ENCODE assay signal across 9 mouse cellular contexts in the genomic region with DNA sequence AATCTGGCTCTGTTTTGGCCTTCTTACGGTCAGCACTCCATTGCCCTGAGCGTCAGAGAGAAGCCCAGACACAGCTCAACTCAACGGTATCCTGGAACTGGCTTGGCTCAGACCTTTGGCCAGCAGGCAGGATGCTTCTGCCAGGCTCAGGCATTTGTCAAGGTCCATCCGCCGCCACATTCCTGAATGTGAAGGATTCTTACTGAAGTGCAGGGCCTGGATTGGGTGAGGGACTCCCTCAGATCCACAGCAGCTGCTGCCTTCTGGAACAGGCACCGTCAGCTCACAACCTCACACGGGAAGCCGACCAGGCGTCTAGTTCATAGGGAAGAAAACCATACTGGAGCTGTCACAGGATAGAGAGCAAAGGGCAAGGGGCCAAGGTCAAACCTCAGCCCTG.
A peak's percentile ranks its signal among the peaks of the same experiment; 100 is the strongest.
DNase-seq lines count a peak whose midpoint lies in the region; ATAC-seq lines count a peak whose summit lies in the region.
"Had no signal": no experiment of that assay in that cellular context is flagged by ENCODE, and none has a peak within 500 bp of the region (broad histone marks: within the 10 kb centered on the region; RNA-seq: fewer than 3 reads in every experiment).

No protein-coding gene starts in this region.

- peak overlapping the region; percentile 32; the same call in 1 of the 2 replicates for H3K9ac ChIP-seq in heart, embryonic 14.5 days (ENCODE audit: low read length)
- H3K9ac ChIP-seq in limb, embryonic 11.5 days (ENCODE audit: low read length), result no peak overlapping the region; the same call in 1 of the 2 replicates
- no peak overlapping the region for H3K9ac ChIP-seq in midbrain, embryonic 13.5 days (replicated peaks)
- H3K9ac ChIP-seq: neural tube, embryonic 12.5 days had no signal

- H3K36me3 ChIP-seq in heart, embryonic 14.5 days (ENCODE audit: control insufficient read depth, insufficient read depth, low read length), result no peaks in the 10 kb centered on the region
- no peaks in the 10 kb centered on the region for H3K36me3 ChIP-seq in limb, embryonic 11.5 days (ENCODE audit: control insufficient read depth, insufficient read depth, low read length)
- no peaks in the 10 kb centered on the region for H3K36me3 ChIP-seq in midbrain, embryonic 13.5 days
- H3K36me3 ChIP-seq: neural tube, embryonic 12.5 days had no signal

- no peak overlapping the region for H3K4me3 ChIP-seq in heart, embryonic 14.5 days (ENCODE audit: control insufficient read depth in 1 of 2, insufficient read depth in 1 of 2, low read depth in 1 of 2, low read length in 2 of 2)
- no peak overlapping the region for H3K4me3 ChIP-seq in limb, embryonic 11.5 days (ENCODE audit: low read depth, low read length)
- no peak overlapping the region for H3K4me3 ChIP-seq in midbrain, embryonic 13.5 days (replicated peaks)
- H3K4me3 ChIP-seq: neural tube, embryonic 12.5 days had no signal

- H3K9me3 ChIP-seq in heart, embryonic 14.5 days (ENCODE audit: control insufficient read depth, low read length), result no peaks in the 10 kb centered on the region
- no peaks in the 10 kb centered on the region for H3K9me3 ChIP-seq in limb, embryonic 11.5 days (ENCODE audit: control insufficient read depth, low read length)
- H3K9me3 ChIP-seq in midbrain, embryonic 13.5 days, result no peaks in the 10 kb centered on the region
- H3K9me3 ChIP-seq: neural tube, embryonic 12.5 days had no signal

- peaks cover 9 to 12% of the 10 kb centered on the region in 2 experiments; a peak in 3 of 4 replicates for H3K4me1 ChIP-seq in heart, embryonic 14.5 days (ENCODE audit: control insufficient read depth in 2 of 2, insufficient read depth in 2 of 2, low read length in 2 of 2)
- peaks cover 24% of the 10 kb centered on the region for H3K4me1 ChIP-seq in limb, embryonic 11.5 days (ENCODE audit: control insufficient read depth, insufficient read depth, low read length)
- H3K4me1 ChIP-seq in midbrain, embryonic 13.5 days (replicated peaks), result no peaks in the 10 kb centered on the region

- ATAC-seq in heart, embryonic 14.5 days (ENCODE audit: insufficient number of reproducible peaks, insufficient read depth, low FRiP score, low read depth), result no peak
- no peak for ATAC-seq in limb, embryonic 11.5 days (ENCODE audit: insufficient number of reproducible peaks, low FRiP score, low TSS enrichment, low read depth)
- no peak for ATAC-seq in midbrain, embryonic 13.5 days

- DNase-seq in adrenal gland, adult (ENCODE audit: inconsistent age in 2 of 2, low spot score in 1 of 2), result peak; percentile 31 to 70
- no peak for DNase-seq in adrenal gland, adult 8-10 months
- peak; percentile 3 for DNase-seq in 3T3-L1 (ENCODE audit: low read depth, low spot score)
- DNase-seq in limb, embryonic 11.5 days (ENCODE audit: low spot score), result peak; percentile 35
- DNase-seq in urinary bladder, adult 2 months (ENCODE audit: low spot score), result no peak
- no peak for DNase-seq in left cerebral cortex, adult 11 months (ENCODE audit: low spot score)

- H3K27ac ChIP-seq in heart, embryonic 14.5 days (replicated peaks in 1 of 2; ENCODE audit: control insufficient read depth in 1 of 2, insufficient read depth in 1 of 2, low read depth in 2 of 2, low read length in 2 of 2), result 0 out of 4 replicates have a peak overlapping the region, but pooled peaks of 1 of the 2 experiments have one; percentile 20
- H3K27ac ChIP-seq in limb, embryonic 11.5 days (replicated peaks; ENCODE audit: low read depth, low read length), result no peak overlapping the region
- H3K27ac ChIP-seq in midbrain, embryonic 13.5 days, result no peak overlapping the region
- H3K27ac ChIP-seq: neural tube, embryonic 12.5 days had no signal

- no peak overlapping the region for H3K4me2 ChIP-seq in heart, embryonic 14.5 days (ENCODE audit: low read length)
- H3K4me2 ChIP-seq in limb, embryonic 11.5 days (ENCODE audit: low read depth, severe bottlenecking), result no peak overlapping the region
- no peak overlapping the region for H3K4me2 ChIP-seq in midbrain, embryonic 13.5 days (replicated peaks)
- H3K4me2 ChIP-seq: neural tube, embryonic 12.5 days had no signal

- H3K27me3 ChIP-seq in heart, embryonic 14.5 days (ENCODE audit: control insufficient read depth, insufficient read depth, low read length), result no peaks in the 10 kb centered on the region
- peaks cover 6% of the 10 kb centered on the region; the same call in 1 of the 2 replicates for H3K27me3 ChIP-seq in limb, embryonic 11.5 days (ENCODE audit: control insufficient read depth, insufficient read depth, low read length)
- H3K27me3 ChIP-seq in midbrain, embryonic 13.5 days, result no peaks in the 10 kb centered on the region

- 22% methylated on average over 9 of the region's 9 CpGs for WGBS in heart, embryonic 14.5 days
- 42% methylated on average over 9 of the region's 9 CpGs for WGBS in limb, embryonic 11.5 days
- 85% methylated on average over 9 of the region's 9 CpGs for WGBS in midbrain, embryonic 13.5 days

Comparison
In these comparisons a context has a peak if more than half of its experiments do, and no peak if none do; other contexts are left out.
1. DNase-seq: peak in adrenal gland, adult (2 of 2), 3T3-L1 (single experiment) and limb, embryonic 11.5 days (single experiment); none in adrenal gland, adult 8-10 months (single experiment), urinary bladder, adult 2 months (single experiment) and left cerebral cortex, adult 11 months (single experiment).